ENCODE assay signal across 21 mouse cellular contexts in genomic region chr6:76992128-76992527, GRCm38 (mm10).
DNase-seq lines count a peak whose midpoint lies in the region; ATAC-seq lines count a peak whose summit lies in the region.
"Had no signal": no experiment of that assay in that cellular context is flagged by ENCODE, and none has a peak within 500 bp of the region (broad histone marks: within the 10 kb centered on the region; RNA-seq: fewer than 3 reads in every experiment).

No protein-coding gene starts in this region.

- no peaks in the 10 kb centered on the region for H3K9me3 ChIP-seq in hindbrain, embryonic 14.5 days (ENCODE audit: control insufficient read depth, low read length)
- no peaks in the 10 kb centered on the region for H3K9me3 ChIP-seq in hindbrain, embryonic 10.5 days
- no peaks in the 10 kb centered on the region for H3K9me3 ChIP-seq in neural tube, embryonic 13.5 days
- H3K9me3 ChIP-seq in neural tube, embryonic 15.5 days (replicated peaks), result no peaks in the 10 kb centered on the region
- H3K9me3 ChIP-seq: embryonic facial prominence, embryonic 12.5 days; embryonic facial prominence, embryonic 15.5 days had no signal

- H3K27me3 ChIP-seq in hindbrain, embryonic 14.5 days (ENCODE audit: control insufficient read depth, insufficient read depth, low read length), result no peaks in the 10 kb centered on the region
- no peaks in the 10 kb centered on the region for H3K27me3 ChIP-seq in hindbrain, embryonic 10.5 days (ENCODE audit: insufficient read depth, poor library complexity, severe bottlenecking)
- H3K27me3 ChIP-seq in neural tube, embryonic 13.5 days, result no peaks in the 10 kb centered on the region
- no peaks in the 10 kb centered on the region for H3K27me3 ChIP-seq in neural tube, embryonic 15.5 days (replicated peaks)
- H3K27me3 ChIP-seq: embryonic facial prominence, embryonic 12.5 days; embryonic facial prominence, embryonic 15.5 days had no signal

- ATAC-seq in hindbrain, embryonic 14.5 days (ENCODE audit: low FRiP score), result 0 out of 2 replicates have a peak, but pooled peaks have one; percentile 48
- peak; percentile 80 for ATAC-seq in neural tube, embryonic 13.5 days (ENCODE audit: low read depth)
- ATAC-seq in neural tube, embryonic 15.5 days (ENCODE audit: low FRiP score), result peak; percentile 79
- ATAC-seq: CD4-positive, CD25-positive, alpha-beta regulatory T cell, adult 4 months; forebrain, embryonic 16.5 days; inflammation-experienced regulatory T-cells, adult 6 months; intestine, embryonic 16.5 days had no signal

- H3K9ac ChIP-seq in hindbrain, embryonic 14.5 days, result no peak overlapping the region
- no peak overlapping the region for H3K9ac ChIP-seq in neural tube, embryonic 13.5 days
- no peak overlapping the region for H3K9ac ChIP-seq in neural tube, embryonic 15.5 days (replicated peaks)
- H3K9ac ChIP-seq: embryonic facial prominence, embryonic 12.5 days; embryonic facial prominence, embryonic 15.5 days had no signal

- H3K4me1 ChIP-seq in hindbrain, embryonic 14.5 days (replicated peaks; ENCODE audit: control insufficient read depth, insufficient read depth, low read length), result no peaks in the 10 kb centered on the region
- no peaks in the 10 kb centered on the region for H3K4me1 ChIP-seq in hindbrain, embryonic 10.5 days (replicated peaks)
- 0 out of 2 replicates have a peak, but pooled peaks cover 7% of the 10 kb centered on the region for H3K4me1 ChIP-seq in neural tube, embryonic 13.5 days (replicated peaks)
- peaks cover 3% of the 10 kb centered on the region; the same call in 1 of the 2 replicates for H3K4me1 ChIP-seq in neural tube, embryonic 15.5 days
- H3K4me1 ChIP-seq: embryonic facial prominence, embryonic 12.5 days; embryonic facial prominence, embryonic 15.5 days had no signal

- H3K4me2 ChIP-seq in hindbrain, embryonic 14.5 days (replicated peaks), result no peak overlapping the region
- no peak overlapping the region for H3K4me2 ChIP-seq in neural tube, embryonic 13.5 days
- H3K4me2 ChIP-seq in neural tube, embryonic 15.5 days, result no peak overlapping the region
- H3K4me2 ChIP-seq: embryonic facial prominence, embryonic 12.5 days; embryonic facial prominence, embryonic 15.5 days; heart, embryonic 11.5 days had no signal

- WGBS in hindbrain, embryonic 14.5 days, result 61% methylated on average over 3 of the region's 3 CpGs
- WGBS in hindbrain, embryonic 10.5 days, result 78% methylated on average over 3 of the region's 3 CpGs
- 45% methylated on average over 3 of the region's 3 CpGs for WGBS in neural tube, embryonic 13.5 days
- 35% methylated on average over 3 of the region's 3 CpGs for WGBS in neural tube, embryonic 15.5 days

- no peak for DNase-seq in hindbrain, embryonic 14.5 days (ENCODE audit: low spot score)
- no peak for DNase-seq in hindbrain, embryonic 10.5 days (ENCODE audit: low spot score)
- no peak for DNase-seq in neural tube, embryonic 10.5 days (ENCODE audit: extremely low spot score, low spot score)
- DNase-seq in cerebellum, postnatal 25 days, result no peak
- DNase-seq: adrenal gland, adult 2 months; adrenal gland, postnatal 14 days; cerebellum, adult 11-12 months; cerebellum, adult 8-10 months; cerebellum, postnatal 10 days; gastrocnemius, postnatal 14 days; heart, adult 11 months; kidney, adult 18-20 months had no signal

- no peak overlapping the region for H3K27ac ChIP-seq in hindbrain, embryonic 14.5 days
- H3K27ac ChIP-seq in hindbrain, embryonic 10.5 days, result no peak overlapping the region
- peak overlapping the region; percentile 64 for H3K27ac ChIP-seq in neural tube, embryonic 13.5 days (replicated peaks)
- 0 out of 2 replicates have a peak overlapping the region, but pooled peaks have one; percentile 37 for H3K27ac ChIP-seq in neural tube, embryonic 15.5 days (replicated peaks)
- H3K27ac ChIP-seq: embryonic facial prominence, embryonic 12.5 days; embryonic facial prominence, embryonic 15.5 days had no signal

- no peaks in the 10 kb centered on the region for H3K36me3 ChIP-seq in hindbrain, embryonic 14.5 days (replicated peaks; ENCODE audit: control insufficient read depth, insufficient read depth)
- no peaks in the 10 kb centered on the region for H3K36me3 ChIP-seq in hindbrain, embryonic 10.5 days
- H3K36me3 ChIP-seq in neural tube, embryonic 13.5 days, result no peaks in the 10 kb centered on the region
- no peaks in the 10 kb centered on the region for H3K36me3 ChIP-seq in neural tube, embryonic 15.5 days
- H3K36me3 ChIP-seq: embryonic facial prominence, embryonic 12.5 days; embryonic facial prominence, embryonic 15.5 days had no signal

- H3K4me3 ChIP-seq in hindbrain, embryonic 14.5 days (replicated peaks; ENCODE audit: low read length), result no peak overlapping the region
- H3K4me3 ChIP-seq in hindbrain, embryonic 10.5 days, result no peak overlapping the region
- H3K4me3 ChIP-seq in neural tube, embryonic 13.5 days, result no peak overlapping the region
- H3K4me3 ChIP-seq in neural tube, embryonic 15.5 days (replicated peaks), result no peak overlapping the region
- H3K4me3 ChIP-seq: embryonic facial prominence, embryonic 12.5 days; embryonic facial prominence, embryonic 15.5 days had no signal

Comparison
In these comparisons a context has a peak if more than half of its experiments do, and no peak if none do; other contexts are left out.
1. H3K27ac ChIP-seq: peak in neural tube, embryonic 13.5 days (single experiment) and neural tube, embryonic 15.5 days (single experiment); none in hindbrain, embryonic 14.5 days (single experiment) and hindbrain, embryonic 10.5 days (single experiment).
2. Peak in every context shown above with its lines, with median percentiles within 50 percentile points of each other: ATAC-seq.